Mouse (Mus musculus) MEL (cell line): Measurements from ENCODE around the gene Pck2. TPM values are rescaled to one million over a fixed set of nuclear protein-coding genes. Genes with fewer than 3 reads are reported as not detected.

Experiments
- DNase-seq: peaks from one replicate; pipeline ENCODE4 v3.0.0; 2011; ENCODE audit warnings: low read depth, low spot score
- H3K27ac ChIP-seq: 2 replicates; pipeline ENCODE4 v1.5.1; 2012; ENCODE audit warnings: low read depth, mild to moderate bottlenecking, control low read depth, low read length, moderate library complexity; ENCODE audit not compliant: control insufficient read depth
- H3K27me3 ChIP-seq, 2 experiments: fragments of 150-350 bp in 1 of 2; sonication (generic) in 1 of 2; 2 replicates each; pipeline ENCODE4 v1.6.1; 2012; ENCODE audit warnings: low read length in 2 of 2, mild to moderate bottlenecking in 2 of 2, improper control_type of control experiment in 1 of 2, moderate library complexity in 1 of 2; ENCODE audit not compliant: insufficient read depth in 2 of 2, control insufficient read depth in 1 of 2
- H3K36me3 ChIP-seq, 2 experiments: 2 replicates each; pipeline ENCODE4 v1.6.1; 2012 to 2014; ENCODE audit warnings: low read length in 2 of 2, improper control_type of control experiment in 1 of 2, inconsistent platforms in 1 of 2, mild to moderate bottlenecking in 1 of 2; ENCODE audit not compliant: insufficient read depth in 2 of 2, control insufficient read depth in 1 of 2
- H3K4me1 ChIP-seq, 2 experiments: fragments of 150-350 bp in 1 of 2; sonication (generic) in 1 of 2; 2 replicates each; pipeline ENCODE4 v1.6.1; 2012; ENCODE audit warnings: low read length in 2 of 2, improper control_type of control experiment in 1 of 2, mild to moderate bottlenecking in 1 of 2; ENCODE audit not compliant: insufficient read depth in 2 of 2, control insufficient read depth in 1 of 2
- H3K4me3 ChIP-seq, 2 experiments: fragments of 150-350 bp in 1 of 2; sonication (generic) in 1 of 2; 2 replicates each; pipeline ENCODE4 v1.5.1; 2012; ENCODE audit warnings: low read depth in 2 of 2, low read length in 2 of 2, mild to moderate bottlenecking in 2 of 2, moderate library complexity in 2 of 2, control low read depth in 1 of 2, improper control_type of control experiment in 1 of 2; ENCODE audit not compliant: control insufficient read depth in 1 of 2, insufficient read depth in 1 of 2
- H3K79me2 ChIP-seq: 2 replicates; pipeline ENCODE4 v1.6.1; 2012; ENCODE audit warnings: mild to moderate bottlenecking, low read length, moderate library complexity; ENCODE audit not compliant: control insufficient read depth, poor library complexity, insufficient read depth
- H3K9ac ChIP-seq: 2 replicates; pipeline ENCODE4 v1.6.1; 2012; ENCODE audit warnings: low read depth, mild to moderate bottlenecking, control low read depth, low read length, moderate library complexity; ENCODE audit not compliant: control insufficient read depth, poor library complexity, severe bottlenecking
- H3K9me3 ChIP-seq: fragments of 150-350 bp; sonication (generic); replicated peaks from 2 replicates; pipeline ENCODE4 v1.6.1; 2012; ENCODE audit warnings: mild to moderate bottlenecking, low read length, improper control_type of control experiment, moderate library complexity; ENCODE audit not compliant: insufficient read depth
- BHLHE40 ChIP-seq: IDR thresholded peaks from 2 replicates; pipeline ENCODE4 v1.6.1; 2012; ENCODE audit warnings: low read depth, mild to moderate bottlenecking, inconsistent platforms, low read length, improper control_type of control experiment, borderline replicate concordance
- CHD1 ChIP-seq: IDR thresholded peaks from 2 replicates; pipeline ENCODE4 v1.6.1; 2012; ENCODE audit warnings: low read depth, mild to moderate bottlenecking, inconsistent platforms, low read length, improper control_type of control experiment
- CHD2 ChIP-seq: IDR thresholded peaks from 2 replicates; pipeline ENCODE4 v1.6.1; 2011; ENCODE audit warnings: low read length, improper control_type of control experiment
- CTCF ChIP-seq, 3 experiments: IDR thresholded peaks in 2 of 3; conservative IDR thresholded peaks in 1 of 3; 2 replicates each; pipeline ENCODE4 v1.5.1; 2011 to 2012; ENCODE audit warnings: low read length in 3 of 3, low read depth in 2 of 3, mild to moderate bottlenecking in 2 of 3, improper control_type of control experiment in 1 of 3, inconsistent platforms in 1 of 3, mixed read lengths in 1 of 3, moderate library complexity in 1 of 3; ENCODE audit not compliant: control insufficient read depth in 1 of 3, insufficient read depth in 1 of 3, poor library complexity in 1 of 3, severe bottlenecking in 1 of 3
- E2F4 ChIP-seq: IDR thresholded peaks from 2 replicates; pipeline ENCODE4 v1.6.1; 2011; ENCODE audit warnings: low read depth, low read length, improper control_type of control experiment, borderline replicate concordance
- ELF1 ChIP-seq: IDR thresholded peaks from 2 replicates; pipeline ENCODE4 v1.6.1; 2014; ENCODE audit warnings: low read depth, mild to moderate bottlenecking, inconsistent platforms, low read length, improper control_type of control experiment, moderate library complexity
- EP300 ChIP-seq, 2 experiments: IDR thresholded peaks; 2 replicates each; pipeline ENCODE4 v1.6.1; 2011; ENCODE audit warnings: improper control_type of control experiment in 2 of 2, low read length in 2 of 2, low read depth in 1 of 2, mild to moderate bottlenecking in 1 of 2
- ETS1 ChIP-seq: IDR thresholded peaks from 2 replicates; pipeline ENCODE4 v1.6.1; 2012; ENCODE audit warnings: low read depth, mild to moderate bottlenecking, inconsistent platforms, low read length, improper control_type of control experiment, moderate library complexity
- GABPA ChIP-seq: IDR thresholded peaks from 2 replicates; pipeline ENCODE4 v1.6.1; 2012; ENCODE audit warnings: low read depth, mild to moderate bottlenecking, inconsistent platforms, low read length, improper control_type of control experiment, moderate library complexity
- GATA1 ChIP-seq: IDR thresholded peaks from 2 replicates; pipeline ENCODE4 v1.6.1; 2011; ENCODE audit warnings: low read depth, low read length, improper control_type of control experiment
- JUND ChIP-seq: IDR thresholded peaks from 2 replicates; pipeline ENCODE4 v1.6.1; 2011; ENCODE audit warnings: low read depth, mild to moderate bottlenecking, improper control_type of control experiment, low read length
- KAT2A ChIP-seq: conservative IDR thresholded peaks from 2 replicates; pipeline ENCODE4 v1.6.1; 2012; ENCODE audit warnings: low read depth, low read length, improper control_type of control experiment, inconsistent platforms
- MAFK ChIP-seq: IDR thresholded peaks from 2 replicates; pipeline ENCODE4 v1.6.1; 2011; ENCODE audit warnings: low read depth, mild to moderate bottlenecking, low read length, improper control_type of control experiment, borderline replicate concordance
- MAX ChIP-seq: IDR thresholded peaks from 2 replicates; pipeline ENCODE4 v1.6.1; 2011; ENCODE audit warnings: low read length, improper control_type of control experiment
- MAZ ChIP-seq: IDR thresholded peaks from 2 replicates; pipeline ENCODE4 v1.6.1; 2012; ENCODE audit warnings: low read depth, mild to moderate bottlenecking, inconsistent platforms, low read length, improper control_type of control experiment
- MXI1 ChIP-seq: IDR thresholded peaks from 2 replicates; pipeline ENCODE4 v1.6.1; 2011; ENCODE audit warnings: mild to moderate bottlenecking, low read depth, low read length, improper control_type of control experiment
- MYB ChIP-seq: IDR thresholded peaks from 2 replicates; pipeline ENCODE4 v1.6.1; 2011; ENCODE audit warnings: mild to moderate bottlenecking, low read depth, low read length, improper control_type of control experiment
- MYC ChIP-seq: IDR thresholded peaks from 2 replicates; pipeline ENCODE4 v1.6.1; 2011; ENCODE audit warnings: low read depth, mild to moderate bottlenecking, low read length, improper control_type of control experiment, moderate library complexity
- NELFE ChIP-seq: IDR thresholded peaks from 2 replicates; pipeline ENCODE4 v1.6.1; 2011; ENCODE audit warnings: low read depth, low read length, improper control_type of control experiment
- NRF1 ChIP-seq: IDR thresholded peaks from 2 replicates; pipeline ENCODE4 v1.6.1; 2014; ENCODE audit warnings: low read depth, mild to moderate bottlenecking, inconsistent platforms, low read length, improper control_type of control experiment, moderate library complexity; ENCODE audit not compliant: poor library complexity, insufficient read depth, severe bottlenecking
- POLR2A ChIP-seq, 2 experiments: IDR thresholded peaks; 2 replicates each; pipeline ENCODE4 v1.6.1; 2011 to 2012; ENCODE audit warnings: low read length in 2 of 2, mild to moderate bottlenecking in 2 of 2, control low read depth in 1 of 2, improper control_type of control experiment in 1 of 2, low read depth in 1 of 2, moderate library complexity in 1 of 2; ENCODE audit not compliant: control insufficient read depth in 1 of 2, insufficient read depth in 1 of 2, poor library complexity in 1 of 2
- POLR2AphosphoS2 ChIP-seq: IDR thresholded peaks from 2 replicates; pipeline ENCODE4 v1.6.1; 2011; ENCODE audit warnings: low read length, improper control_type of control experiment
- POLR2AphosphoS5 ChIP-seq: IDR thresholded peaks from 2 replicates; pipeline ENCODE4 v1.6.1; 2012; ENCODE audit warnings: low read depth, borderline replicate concordance, mild to moderate bottlenecking, inconsistent platforms, low read length, moderate library complexity, mixed read lengths
- RAD21 ChIP-seq: IDR thresholded peaks from 2 replicates; pipeline ENCODE4 v1.6.1; 2011; ENCODE audit warnings: mild to moderate bottlenecking, low read depth, low read length, improper control_type of control experiment
- RCOR1 ChIP-seq: IDR thresholded peaks from 2 replicates; pipeline ENCODE4 v1.6.1; 2012; ENCODE audit warnings: low read depth, mild to moderate bottlenecking, inconsistent platforms, low read length, improper control_type of control experiment
- SIN3A ChIP-seq: IDR thresholded peaks from 2 replicates; pipeline ENCODE4 v1.6.1; 2012; ENCODE audit warnings: low read length, improper control_type of control experiment, inconsistent platforms
- SMC3 ChIP-seq: IDR thresholded peaks from 2 replicates; pipeline ENCODE4 v1.6.1; 2011; ENCODE audit warnings: low read depth, low read length, improper control_type of control experiment
- TAL1 ChIP-seq: IDR thresholded peaks from 2 replicates; pipeline ENCODE4 v1.6.1; 2012; ENCODE audit warnings: mild to moderate bottlenecking, inconsistent platforms, low read length, moderate library complexity, mixed read lengths
- TBP ChIP-seq: IDR thresholded peaks from 2 replicates; pipeline ENCODE4 v1.8.0; 2011; ENCODE audit warnings: low read depth, low read length, improper control_type of control experiment
- TCF12 ChIP-seq: IDR thresholded peaks from 2 replicates; pipeline ENCODE4 v1.6.1; 2014; ENCODE audit warnings: low read depth, mild to moderate bottlenecking, inconsistent platforms, low read length, improper control_type of control experiment, moderate library complexity
- UBTF ChIP-seq: IDR thresholded peaks from 2 replicates; pipeline ENCODE4 v1.6.1; 2012; ENCODE audit warnings: low read depth, mild to moderate bottlenecking, inconsistent platforms, low read length, improper control_type of control experiment, moderate library complexity, borderline replicate concordance; ENCODE audit not compliant: insufficient read depth
- USF1 ChIP-seq: IDR thresholded peaks from 2 replicates; pipeline ENCODE4 v1.6.1; 2014; ENCODE audit warnings: low read depth, mild to moderate bottlenecking, inconsistent platforms, low read length, improper control_type of control experiment, moderate library complexity
- USF2 ChIP-seq, 2 experiments: IDR thresholded peaks; 2 replicates each; pipeline ENCODE4 v1.6.1; 2011 to 2012; ENCODE audit warnings: improper control_type of control experiment in 2 of 2, low read length in 2 of 2, borderline replicate concordance in 1 of 2, inconsistent platforms in 1 of 2, low read depth in 1 of 2, mild to moderate bottlenecking in 1 of 2; ENCODE audit not compliant: insufficient read depth in 1 of 2
- ZC3H11A ChIP-seq: IDR thresholded peaks from 2 replicates; pipeline ENCODE4 v1.6.1; 2012; ENCODE audit warnings: low read depth, mild to moderate bottlenecking, inconsistent platforms, low read length, improper control_type of control experiment
- ZKSCAN1 ChIP-seq: IDR thresholded peaks from 2 replicates; pipeline ENCODE4 v1.6.1; 2012; ENCODE audit warnings: low read depth, mild to moderate bottlenecking, inconsistent platforms, low read length, improper control_type of control experiment, moderate library complexity
- ZMIZ1 ChIP-seq: IDR thresholded peaks from 2 replicates; pipeline ENCODE4 v1.6.1; 2012; ENCODE audit warnings: low read depth, mild to moderate bottlenecking, inconsistent platforms, low read length, improper control_type of control experiment, moderate library complexity
- polyA plus RNA-seq, 2 experiments: library from polyadenylated mRNA; stranded (reverse) in 1 of 2; unstranded in 1 of 2; fragments of >175 nt in 1 of 2; fragments of >200 nt in 1 of 2; gene quantifications; 2 replicates each; pipeline versions ENCODE4 v1.2.1 to v1.2.4; 2012; ENCODE audit warnings: low replicate concordance in 2 of 2, low read depth in 1 of 2; ENCODE audit not compliant: insufficient read length in 2 of 2, insufficient read depth in 1 of 2, missing spikeins in 1 of 2
- total RNA-seq: library from RNA; depleted of rRNA; stranded (reverse); fragments of 300-350 nt; gene quantifications from 2 replicates; pipeline ENCODE4 v1.2.3, GENCODE M21; 2012

Gene Pck2
- total and polyA plus RNA-seq, 3 experiments, result 17.0 to 103 (median 63.7) TPM

- peaks cover 0 to 34% of the 10 kb centered on the region in 2 experiments; a peak in 2 of 4 replicates for H3K36me3 ChIP-seq
- H3K9me3 ChIP-seq, result no peaks in the 10 kb centered on the region
- H3K27me3 ChIP-seq, result no peaks in the 10 kb centered on the region
- H3K79me2 ChIP-seq, result peaks cover 12% of the 10 kb centered on the region
- peak within 1 kb of the TSS; percentile 73 for H3K9ac ChIP-seq
- peak within 1 kb of the TSS; percentile 78 to 82 for H3K4me3 ChIP-seq
- DNase-seq, result peak; percentile 96
- H3K27ac ChIP-seq, result peak within 1 kb of the TSS; percentile 100
- peaks cover 3 to 37% of the 10 kb centered on the region in 2 experiments for H3K4me1 ChIP-seq
- TF ChIP-seq MAX, result peak; percentile 64; the same call in 1 of the 2 replicates
- no peak for TF ChIP-seq ELF1
- TF ChIP-seq RAD21, result no peak
- no peak; the same call in 1 of the 2 replicates for TF ChIP-seq UBTF
- TF ChIP-seq MYB, result no peak
- no peak for TF ChIP-seq BHLHE40
- TF ChIP-seq ZKSCAN1, result no peak
- no peak for TF ChIP-seq ZC3H11A
- TF ChIP-seq MXI1, result peak; percentile 89
- no peak for TF ChIP-seq KAT2A
- no peak for TF ChIP-seq MAZ
- peak; percentile 80 for TF ChIP-seq NRF1
- TF ChIP-seq POLR2AphosphoS5, result no peak
- TF ChIP-seq SIN3A, result peak; percentile 62
- no peak for TF ChIP-seq TBP
- 0 out of 2 replicates have a peak, but pooled peaks have one; percentile 6 for TF ChIP-seq ETS1
- peak; percentile 57; the same call in 1 of the 2 replicates for TF ChIP-seq RCOR1
- TF ChIP-seq CTCF (IDR thresholded peaks at IDR 0.05 in 2 of 3, conservative IDR thresholded peaks at IDR 0.05 in 1 of 3; ENCODE audit: control insufficient read depth in 1 of 3, insufficient read depth in 1 of 3, low read depth in 2 of 3, low read length in 3 of 3, poor library complexity in 1 of 3, severe bottlenecking in 1 of 3), result no peak
- TF ChIP-seq TCF12, result no peak
- peak in 1 of 2 experiments; percentile 78; a peak in 2 of 4 replicates for TF ChIP-seq POLR2A (IDR thresholded peaks at IDR 0.05; ENCODE audit: control insufficient read depth in 1 of 2, insufficient read depth in 1 of 2, low read depth in 1 of 2, low read length in 2 of 2, poor library complexity in 1 of 2)
- peak; percentile 66 for TF ChIP-seq NELFE
- TF ChIP-seq POLR2AphosphoS2, result peak; percentile 80; the same call in 1 of the 2 replicates
- no peak for TF ChIP-seq MAFK
- TF ChIP-seq ZMIZ1, result no peak; the same call in 1 of the 2 replicates
- no peak for TF ChIP-seq SMC3
- 0 out of 2 replicates have a peak, but pooled peaks have one; percentile 6 for TF ChIP-seq TAL1
- TF ChIP-seq E2F4, result no peak
- no peak for TF ChIP-seq USF2 (IDR thresholded peaks at IDR 0.05; ENCODE audit: borderline replicate concordance in 1 of 2, insufficient read depth in 1 of 2, low read depth in 1 of 2, low read length in 2 of 2)
- TF ChIP-seq CHD1, result no peak
- TF ChIP-seq JUND, result no peak
- TF ChIP-seq USF1, result no peak
- TF ChIP-seq GATA1, result peak; percentile 49; the same call in 1 of the 2 replicates
- peak in 1 of 2 experiments; percentile 51; a peak in 1 of 4 replicates for TF ChIP-seq EP300 (IDR thresholded peaks at IDR 0.05; ENCODE audit: low read depth in 1 of 2, low read length in 2 of 2)
- no peak for TF ChIP-seq GABPA
- no peak for TF ChIP-seq MYC
- no peak for TF ChIP-seq CHD2
Observed at GRCm38 (mm10) chr14:55584702-55585565, 44.9 kb downstream of the Pck2 start, which contains the start of gene Emc9. TSS of gene Emc9 (minus strand) at chr14:55585302.
